Mouse (Mus musculus) thymus, adult 2 months (tissue): ENCODE measurements around the gene Slc5a2. TPM values are rescaled to one million over a fixed set of nuclear protein-coding genes. Genes with fewer than 3 reads are reported as not detected.

Source experiments
- DNase-seq: peaks from one replicate; pipeline ENCODE4 v3.0.0; 2021
- H3K27ac ChIP-seq: fragments of 200-500 bp; 2 replicates; pipeline ENCODE4 v1.5.1; 2012; ENCODE audit warnings: low read length, control low read depth; ENCODE audit not compliant: control insufficient read depth, insufficient read depth
- H3K27me3 ChIP-seq: fragments of 200-500 bp; 2 replicates; pipeline ENCODE4 v1.6.1; 2012; ENCODE audit warnings: mild to moderate bottlenecking, low read length, moderate library complexity, mixed read lengths; ENCODE audit not compliant: control insufficient read depth, insufficient read depth
- H3K36me3 ChIP-seq: fragments of 200-500 bp; 2 replicates; pipeline ENCODE4 v1.6.1; 2012; ENCODE audit warnings: mild to moderate bottlenecking, low read length, moderate library complexity; ENCODE audit not compliant: control insufficient read depth, insufficient read depth
- H3K4me1 ChIP-seq: fragments of 200-500 bp; replicated peaks from 2 replicates; pipeline ENCODE4 v1.6.1; 2012; ENCODE audit warnings: low read length; ENCODE audit not compliant: control insufficient read depth, insufficient read depth
- H3K4me3 ChIP-seq: fragments of 200-500 bp; 2 replicates; pipeline ENCODE4 v1.5.1; 2012; ENCODE audit warnings: mild to moderate bottlenecking, low read length, control low read depth, moderate library complexity; ENCODE audit not compliant: control insufficient read depth, insufficient read depth
- CTCF ChIP-seq: fragments of 200-500 bp; IDR thresholded peaks from 2 replicates; pipeline ENCODE4 v1.5.1; 2012; ENCODE audit warnings: mild to moderate bottlenecking, control low read depth, low read length, moderate library complexity, borderline replicate concordance; ENCODE audit not compliant: control insufficient read depth, poor library complexity, insufficient read depth; ENCODE audit errors: extremely low read depth
- POLR2A ChIP-seq: fragments of 200-500 bp; IDR thresholded peaks from 2 replicates; pipeline ENCODE4 v1.6.1; 2012; ENCODE audit warnings: mild to moderate bottlenecking, low read length, control low read depth, moderate library complexity; ENCODE audit not compliant: control insufficient read depth, poor library complexity, insufficient read depth; ENCODE audit errors: extremely low read depth
- WGBS: fragments of 180-500 bp; shearing (Covaris S2); methylation state at CpG from one replicate; pipeline ENCODE4 v1.1.7; 2018; 5-methylcytosine and 5-hydroxymethylcytosine counted together
- polyA plus RNA-seq: library from polyadenylated mRNA; depleted of rRNA; stranded (reverse); fragments of >200 nt; gene quantifications from 2 replicates; pipeline ENCODE4 v1.2.3, GENCODE M21; 2012

Slc5a2 gene
- polyA plus RNA-seq, 1 experiment, result 0.67 TPM

DNA sequence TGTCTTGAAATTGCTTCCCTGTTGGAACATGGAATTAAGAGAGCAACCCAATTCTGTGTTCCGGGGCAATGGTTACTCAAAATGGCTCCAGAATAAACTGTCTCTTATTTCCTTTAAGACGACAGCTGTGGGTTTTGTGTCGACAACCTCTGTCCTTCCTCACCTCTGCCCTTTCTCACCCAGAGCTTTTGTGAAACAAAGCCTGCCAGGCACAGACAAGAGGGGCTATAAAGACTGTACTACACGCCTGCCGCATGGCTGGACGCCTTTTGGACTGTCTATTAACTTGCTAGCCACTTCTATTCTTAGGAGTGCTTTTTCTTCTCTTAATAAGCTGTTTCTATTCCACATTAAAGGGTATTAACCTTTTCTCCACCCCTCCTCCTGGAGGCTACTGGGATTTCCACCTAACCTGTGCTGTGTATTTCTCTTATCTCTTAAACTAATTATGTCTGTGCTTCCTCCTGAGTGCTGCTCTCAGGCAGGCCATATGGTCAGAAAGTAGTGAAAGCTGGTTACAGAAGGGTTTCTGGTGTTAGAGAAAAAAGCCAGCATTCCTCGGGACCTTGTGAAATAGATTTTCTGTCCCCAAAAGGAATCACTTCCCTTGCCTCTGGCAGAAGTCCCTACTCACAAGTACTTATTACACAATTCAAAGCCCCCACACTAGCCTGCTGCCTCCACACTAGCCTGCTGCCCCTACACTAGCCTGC is 17.2 kb downstream of the Slc5a2 start:
- Histone ChIP-seq H3K4me3 (no peak overlapping the region), H3K36me3 (peaks cover under 1% of the 10 kb centered on the region), H3K27me3 (no peaks in the 10 kb centered on the region), H3K27ac (no peak overlapping the region), H3K4me1 (no peaks in the 10 kb centered on the region)
- DNase-seq, result no peak
- WGBS, result 94% methylated on average over 7 of the region's 7 CpGs
- TF ChIP-seq POLR2A, result no peak

DNA sequence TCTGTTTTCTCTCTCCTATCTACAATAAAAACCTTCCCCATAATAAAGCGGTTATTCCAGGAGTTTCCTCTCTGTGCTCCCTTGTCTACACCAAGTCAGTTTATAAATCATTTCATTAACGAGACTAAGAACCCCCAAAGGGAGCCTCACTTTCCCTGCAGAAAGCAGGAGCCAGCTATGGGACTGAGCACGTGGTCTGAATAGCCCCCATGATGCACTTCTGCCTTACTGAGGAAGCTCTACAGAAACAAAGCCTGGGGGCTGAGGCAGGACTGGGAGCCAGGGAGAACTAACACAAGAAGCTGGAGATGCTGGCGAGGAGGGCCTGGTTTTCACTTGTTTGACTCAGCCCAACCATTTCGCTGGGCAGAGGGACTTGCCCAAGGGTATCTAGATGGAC is 18.6 kb downstream of the Slc5a2 start:
- Histone ChIP-seq H3K4me1 (no peaks in the 10 kb centered on the region), H3K27ac (no peak overlapping the region), H3K4me3 (no peak overlapping the region), H3K36me3 (peaks cover 6% of the 10 kb centered on the region), H3K27me3 (no peaks in the 10 kb centered on the region)
- TF ChIP-seq POLR2A (no peak), CTCF (no peak)
- DNase-seq, result no peak
- 97% methylated on average over 5 of the region's 5 CpGs for WGBS

- H3K4me3 ChIP-seq, result no peak overlapping the region
- 94% methylated on average over 8 of the region's 8 CpGs for WGBS
- H3K27me3 ChIP-seq, result no peaks in the 10 kb centered on the region
- TF ChIP-seq POLR2A (no peak), CTCF (no peak)
- H3K36me3 ChIP-seq, result peaks cover 6% of the 10 kb centered on the region
- no peak overlapping the region for H3K27ac ChIP-seq
- DNase-seq, result no peak
- no peaks in the 10 kb centered on the region for H3K4me1 ChIP-seq
Measured at GRCm38 (mm10) chr7:128285060-128285459, 19.6 kb downstream of the Slc5a2 start.

- Histone ChIP-seq H3K27ac (no peak overlapping the region), H3K4me3 (no peak overlapping the region), H3K36me3 (peaks cover 6% of the 10 kb centered on the region; the same call in 1 of the 2 replicates), H3K4me1 (no peaks in the 10 kb centered on the region), H3K27me3 (no peaks in the 10 kb centered on the region)
- no peak for TF ChIP-seq POLR2A
- 0 out of 2 replicates have a peak, but pooled peaks have one; percentile 28 for TF ChIP-seq CTCF
- no peak for DNase-seq
- WGBS, result 74% methylated on average over 9 of the region's 9 CpGs
Measured at GRCm38 (mm10) chr7:128288923-128289544, 23.6 kb downstream of the Slc5a2 start.

DNA sequence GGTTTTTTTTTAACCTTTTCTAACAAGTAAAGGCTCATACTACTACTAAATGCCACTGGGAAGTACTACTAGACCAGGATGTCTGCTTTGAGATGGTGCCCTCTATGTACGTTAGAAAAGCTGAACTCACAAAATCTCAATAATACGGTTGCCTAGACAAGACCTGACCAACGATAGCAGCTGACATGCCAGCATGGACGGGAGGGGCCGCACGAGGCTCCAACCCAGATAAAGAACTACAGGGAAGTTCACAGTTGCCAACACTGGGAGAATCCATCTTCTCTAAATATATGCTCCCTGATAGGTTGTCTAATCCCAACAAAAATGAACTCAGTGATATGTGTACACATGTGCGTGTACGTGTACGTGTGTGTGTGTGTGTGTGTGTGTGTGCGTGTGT is 29.3 kb downstream of the Slc5a2 start:
- no peaks in the 10 kb centered on the region for H3K36me3 ChIP-seq
- H3K4me1 ChIP-seq, result peaks cover 6% of the 10 kb centered on the region
- WGBS, result 96% methylated on average over 10 of the region's 10 CpGs
- no peak overlapping the region for H3K4me3 ChIP-seq
- no peaks in the 10 kb centered on the region for H3K27me3 ChIP-seq
- no peak for TF ChIP-seq POLR2A
- no peak for TF ChIP-seq CTCF
- no peak overlapping the region for H3K27ac ChIP-seq
- no peak for DNase-seq

DNA sequence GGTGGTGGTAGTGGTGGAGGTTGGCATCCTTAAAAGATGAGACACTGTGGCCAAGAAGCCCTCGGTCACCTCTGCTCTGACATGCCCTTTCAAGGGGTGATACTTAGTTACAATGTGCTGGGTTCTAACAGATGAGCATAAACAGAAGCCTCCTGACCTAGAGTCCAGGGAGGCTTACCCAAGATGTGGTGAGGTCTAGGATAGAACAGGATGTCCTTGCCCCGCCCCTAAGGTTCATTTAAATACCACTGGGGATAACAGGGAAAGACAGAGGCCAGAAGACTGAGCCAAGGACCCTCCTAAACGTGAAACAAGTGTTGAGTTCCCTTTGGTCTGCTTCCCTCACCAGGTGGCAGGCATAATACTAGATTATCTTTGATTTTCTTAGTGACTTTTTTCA is 31.1 kb downstream of the Slc5a2 start:
- WGBS, result 53% methylated on average over 3 of the region's 3 CpGs
- TF ChIP-seq POLR2A (no peak), CTCF (no peak)

GRCm38 (mm10) chr7:128297291-128297616 is 31.8 kb downstream of the Slc5a2 start:
- TF ChIP-seq CTCF (no peak), POLR2A (no peak)
- WGBS, result 35% methylated on average over 10 of the region's 10 CpGs
- no peak overlapping the region for H3K27ac ChIP-seq

More for the DNA sequence above, 31.1 kb downstream of the Slc5a2 start:
- H3K36me3 ChIP-seq, result no peaks in the 10 kb centered on the region
- peaks cover 6% of the 10 kb centered on the region for H3K4me1 ChIP-seq
- DNase-seq, result no peak
- H3K4me3 ChIP-seq, result no peak overlapping the region
- no peaks in the 10 kb centered on the region for H3K27me3 ChIP-seq
- no peak overlapping the region for H3K27ac ChIP-seq

More at GRCm38 (mm10) chr7:128297291-128297616, 31.8 kb downstream of the Slc5a2 start:
- Histone ChIP-seq H3K36me3 (no peaks in the 10 kb centered on the region), H3K4me1 (peaks cover 6% of the 10 kb centered on the region), H3K27me3 (no peaks in the 10 kb centered on the region), H3K4me3 (peak overlapping the region; percentile 62)
- no peak for DNase-seq
